Mouse (Mus musculus): Measurements from ENCODE around the gene Crmp1. TPM values are rescaled to one million over a fixed set of nuclear protein-coding genes. Genes with fewer than 3 reads are reported as not detected.

Crmp1 gene
- polyA plus RNA-seq, 1 experiment from 2014 or later: 61.8 TPM

GRCm38 (mm10) chr5:37243169-37243886 lies 1.6 kb downstream of the Crmp1 start:
- no peaks in the 10 kb centered on the region for H3K9me3 ChIP-seq (replicated peaks)
- H3K27me3 ChIP-seq (ENCODE audit: low read depth, poor library complexity, severe bottlenecking): peaks cover 68% of the 10 kb centered on the region
- peaks cover 66% of the 10 kb centered on the region for H3K4me1 ChIP-seq
- WGBS: under 1% methylated on average over 19 of the region's 19 CpGs
- peak; percentile 89 for DNase-seq (ENCODE audit: low spot score)
- H3K4me3 ChIP-seq: peak overlapping the region; percentile 74; the same call in 1 of the 2 replicates
- no peak overlapping the region for H3K27ac ChIP-seq
- no peaks in the 10 kb centered on the region for H3K36me3 ChIP-seq

- H3K4me1 ChIP-seq: peaks cover 68% of the 10 kb centered on the region
- H3K27ac ChIP-seq: no peak overlapping the region
- H3K36me3 ChIP-seq: no peaks in the 10 kb centered on the region
- peak; percentile 63 for DNase-seq (ENCODE audit: low spot score)
- H3K4me3 ChIP-seq: peak overlapping the region; percentile 74; the same call in 1 of the 2 replicates
- no peaks in the 10 kb centered on the region for H3K9me3 ChIP-seq (replicated peaks)
- WGBS: under 1% methylated on average over 13 of the region's 13 CpGs
- H3K27me3 ChIP-seq (ENCODE audit: low read depth, poor library complexity, severe bottlenecking): peaks cover 68% of the 10 kb centered on the region
These were observed 2.4 kb downstream of the Crmp1 start for GRCm38 (mm10) chr5:37244161-37244560.

GRCm38 (mm10) chr5:37244666-37245242 lies 3.0 kb downstream of the Crmp1 start:
- peak overlapping the region; percentile 84 for H3K27ac ChIP-seq

GRCm38 (mm10) chr5:37245651-37246050 lies 3.9 kb downstream of the Crmp1 start:
- Histone ChIP-seq H3K9me3 (replicated peaks) (no peaks in the 10 kb centered on the region), H3K4me3 (peak overlapping the region; percentile 74), H3K4me1 (peaks cover 68% of the 10 kb centered on the region), H3K27me3 (ENCODE audit: low read depth, poor library complexity, severe bottlenecking) (peaks cover 58% of the 10 kb centered on the region), H3K36me3 (no peaks in the 10 kb centered on the region), H3K27ac (peak overlapping the region; percentile 84)
- under 1% methylated on average over 41 of the region's 42 CpGs for WGBS
- DNase-seq (ENCODE audit: low spot score): peak; percentile 73

More at GRCm38 (mm10) chr5:37244666-37245242, 3.0 kb downstream of the Crmp1 start:
- Histone ChIP-seq H3K27me3 (ENCODE audit: low read depth, poor library complexity, severe bottlenecking) (peaks cover 67% of the 10 kb centered on the region), H3K4me1 (peaks cover 68% of the 10 kb centered on the region), H3K4me3 (peak overlapping the region; percentile 74), H3K36me3 (no peaks in the 10 kb centered on the region), H3K9me3 (replicated peaks) (no peaks in the 10 kb centered on the region)
- 31% methylated on average over 9 of the region's 9 CpGs for WGBS
- DNase-seq (ENCODE audit: low spot score): peak; percentile 51

- H3K4me1 ChIP-seq: peaks cover 68% of the 10 kb centered on the region
These were observed 4.6 kb downstream of the Crmp1 start for GRCm38 (mm10) chr5:37246138-37246910.

GRCm38 (mm10) chr5:37247456-37247855 lies 5.7 kb downstream of the Crmp1 start:
- H3K36me3 ChIP-seq: 0 out of 2 replicates have a peak, but pooled peaks cover under 1% of the 10 kb centered on the region
- H3K27ac ChIP-seq: no peak overlapping the region
- H3K27me3 ChIP-seq (ENCODE audit: low read depth, poor library complexity, severe bottlenecking): peaks cover 40% of the 10 kb centered on the region
- H3K4me1 ChIP-seq: peaks cover 56% of the 10 kb centered on the region
- WGBS: 25% methylated on average over 4 of the region's 4 CpGs
- H3K4me3 ChIP-seq: peak overlapping the region; percentile 74; the same call in 1 of the 2 replicates
- H3K9me3 ChIP-seq (replicated peaks): no peaks in the 10 kb centered on the region
- no peak for DNase-seq (ENCODE audit: low spot score)

More at GRCm38 (mm10) chr5:37246138-37246910, 4.6 kb downstream of the Crmp1 start:
- no peaks in the 10 kb centered on the region for H3K36me3 ChIP-seq
- peaks cover 52% of the 10 kb centered on the region for H3K27me3 ChIP-seq (ENCODE audit: low read depth, poor library complexity, severe bottlenecking)
- whole genome bisulfite sequencing: 2% methylated on average over 35 of the region's 37 CpGs
- H3K9me3 ChIP-seq (replicated peaks): no peaks in the 10 kb centered on the region
- peak overlapping the region; percentile 84 for H3K27ac ChIP-seq
- H3K4me3 ChIP-seq: peak overlapping the region; percentile 74
- DNase-seq (ENCODE audit: low spot score): peak; percentile 39

GRCm38 (mm10) chr5:37248870-37249269 lies 7.1 kb downstream of the Crmp1 start:
- peaks cover 44% of the 10 kb centered on the region for H3K4me1 ChIP-seq
- WGBS: 88% methylated on average over 3 of the region's 3 CpGs
- H3K4me3 ChIP-seq: no peak overlapping the region
- H3K9me3 ChIP-seq (replicated peaks): no peaks in the 10 kb centered on the region
- DNase-seq (ENCODE audit: low spot score): no peak
- peaks cover 12% of the 10 kb centered on the region for H3K36me3 ChIP-seq
- H3K27me3 ChIP-seq (ENCODE audit: low read depth, poor library complexity, severe bottlenecking): peaks cover 26% of the 10 kb centered on the region
- no peak overlapping the region for H3K27ac ChIP-seq

- 84% methylated on average over 3 of the region's 3 CpGs for WGBS
These were observed 9.9 kb downstream of the Crmp1 start for GRCm38 (mm10) chr5:37251596-37251995.

GRCm38 (mm10) chr5:37252101-37252804 lies 10.5 kb downstream of the Crmp1 start:
- no peak overlapping the region for H3K4me3 ChIP-seq
- no peak for DNase-seq (ENCODE audit: low spot score)
- WGBS: 82% methylated on average over 9 of the region's 9 CpGs
- H3K27me3 ChIP-seq (ENCODE audit: low read depth, poor library complexity, severe bottlenecking): no peaks in the 10 kb centered on the region
- peaks cover 12% of the 10 kb centered on the region for H3K36me3 ChIP-seq
- H3K27ac ChIP-seq: no peak overlapping the region
- H3K4me1 ChIP-seq: peaks cover 13% of the 10 kb centered on the region
- H3K9me3 ChIP-seq (replicated peaks): no peaks in the 10 kb centered on the region

More at GRCm38 (mm10) chr5:37251596-37251995, 9.9 kb downstream of the Crmp1 start:
- peaks cover 1% of the 10 kb centered on the region; the same call in 1 of the 2 replicates for H3K27me3 ChIP-seq (ENCODE audit: low read depth, poor library complexity, severe bottlenecking)
- H3K36me3 ChIP-seq: peaks cover 12% of the 10 kb centered on the region
- H3K27ac ChIP-seq: no peak overlapping the region
- peaks cover 17% of the 10 kb centered on the region for H3K4me1 ChIP-seq
- DNase-seq (ENCODE audit: low spot score): no peak
- H3K4me3 ChIP-seq: no peak overlapping the region
- no peaks in the 10 kb centered on the region for H3K9me3 ChIP-seq (replicated peaks)

- Histone ChIP-seq H3K36me3 (peaks cover 12% of the 10 kb centered on the region), H3K4me1 (peaks cover 8% of the 10 kb centered on the region; the same call in 1 of the 2 replicates), H3K27ac (no peak overlapping the region), H3K9me3 (replicated peaks) (no peaks in the 10 kb centered on the region), H3K27me3 (ENCODE audit: low read depth, poor library complexity, severe bottlenecking) (no peaks in the 10 kb centered on the region), H3K4me3 (no peak overlapping the region)
- no peak for DNase-seq (ENCODE audit: low spot score)
- WGBS: 91% methylated on average over 4 of the region's 4 CpGs
These were observed 12.8 kb downstream of the Crmp1 start for GRCm38 (mm10) chr5:37254523-37254922.

- no peak overlapping the region for H3K4me3 ChIP-seq
- no peaks in the 10 kb centered on the region for H3K27me3 ChIP-seq (ENCODE audit: low read depth, poor library complexity, severe bottlenecking)
- peaks cover 12% of the 10 kb centered on the region for H3K36me3 ChIP-seq
- H3K27ac ChIP-seq: no peak overlapping the region
- no peaks in the 10 kb centered on the region for H3K9me3 ChIP-seq (replicated peaks)
- no peak for DNase-seq (ENCODE audit: low spot score)
- H3K4me1 ChIP-seq: peaks cover 8% of the 10 kb centered on the region; the same call in 1 of the 2 replicates
- WGBS: 67% methylated on average over 7 of the region's 7 CpGs
These were observed 15.1 kb downstream of the Crmp1 start for GRCm38 (mm10) chr5:37256823-37257222.

- Histone ChIP-seq H3K27me3 (ENCODE audit: low read depth, poor library complexity, severe bottlenecking) (no peaks in the 10 kb centered on the region), H3K4me3 (no peak overlapping the region), H3K4me1 (peaks cover 8% of the 10 kb centered on the region; the same call in 1 of the 2 replicates), H3K36me3 (peaks cover 12% of the 10 kb centered on the region), H3K9me3 (replicated peaks) (no peaks in the 10 kb centered on the region), H3K27ac (no peak overlapping the region)
- 49% methylated on average over 5 of the region's 5 CpGs for WGBS
- DNase-seq (ENCODE audit: low spot score): peak; percentile 81
These were observed 15.5 kb downstream of the Crmp1 start for GRCm38 (mm10) chr5:37257243-37257642.
